Mouse (Mus musculus): Measurements from ENCODE around the gene Urad. TPM values are rescaled to one million over a fixed set of nuclear protein-coding genes. Genes with fewer than 3 reads are reported as not detected.

Gene Urad
- polyA plus RNA-seq, 1 experiment from 2014 or later = 0.53 TPM

- Histone ChIP-seq H3K9ac (ENCODE audit: low read depth, low read length) (no peak overlapping the region), H3K4me2 (no peak overlapping the region), H3K9me3 (ENCODE audit: control insufficient read depth, low read length) (no peaks in the 10 kb centered on the region), H3K4me1 (replicated peaks; ENCODE audit: control insufficient read depth, insufficient read depth, low read length) (no peaks in the 10 kb centered on the region), H3K4me3 (ENCODE audit: low read depth, low read length) (no peak overlapping the region), H3K36me3 (ENCODE audit: control insufficient read depth, insufficient read depth, low read length) (no peaks in the 10 kb centered on the region), H3K27me3 (replicated peaks; ENCODE audit: control insufficient read depth, insufficient read depth, low read length) (peaks cover 88% of the 10 kb centered on the region), H3K27ac (ENCODE audit: low read depth, low read length) (no peak overlapping the region)
- ATAC-seq (replicated peaks; ENCODE audit: low FRiP score) = no peak
- 7% methylated on average over 18 of the region's 18 CpGs for WGBS
- no peak for DNase-seq (ENCODE audit: low spot score)
Measured at GRCm38 (mm10) chr5:147276701-147277546, 45.3 kb downstream of the Urad start.

- WGBS = 14% methylated on average over 3 of the region's 3 CpGs
- ATAC-seq (replicated peaks; ENCODE audit: low FRiP score) = no peak
- H3K4me3 ChIP-seq (ENCODE audit: low read depth, low read length) = no peak overlapping the region
Measured at GRCm38 (mm10) chr5:147275761-147276160, 46.5 kb downstream of the Urad start.

GRCm38 (mm10) chr5:147274174-147275141, 47.8 kb downstream of the Urad start:
- peaks cover 98% of the 10 kb centered on the region for H3K27me3 ChIP-seq (replicated peaks; ENCODE audit: control insufficient read depth, insufficient read depth, low read length)
- H3K27ac ChIP-seq (ENCODE audit: low read depth, low read length) = no peak overlapping the region
- WGBS = 2% methylated on average over 48 of the region's 48 CpGs
- H3K36me3 ChIP-seq (ENCODE audit: control insufficient read depth, insufficient read depth, low read length) = no peaks in the 10 kb centered on the region
- no peaks in the 10 kb centered on the region for H3K9me3 ChIP-seq (ENCODE audit: control insufficient read depth, low read length)
- DNase-seq (ENCODE audit: low spot score) (peak; percentile 46), ATAC-seq (replicated peaks; ENCODE audit: low FRiP score) (no peak)
- H3K4me1 ChIP-seq (replicated peaks; ENCODE audit: control insufficient read depth, insufficient read depth, low read length) = no peaks in the 10 kb centered on the region
- no peak overlapping the region for H3K4me3 ChIP-seq (ENCODE audit: low read depth, low read length)
- H3K4me2 ChIP-seq = no peak overlapping the region
- H3K9ac ChIP-seq (ENCODE audit: low read depth, low read length) = no peak overlapping the region

More at GRCm38 (mm10) chr5:147275761-147276160, 46.5 kb downstream of the Urad start:
- H3K4me1 ChIP-seq (replicated peaks; ENCODE audit: control insufficient read depth, insufficient read depth, low read length) = no peaks in the 10 kb centered on the region
- H3K27ac ChIP-seq (ENCODE audit: low read depth, low read length) = no peak overlapping the region
- DNase-seq (ENCODE audit: low spot score) = no peak
- peaks cover 94% of the 10 kb centered on the region for H3K27me3 ChIP-seq (replicated peaks; ENCODE audit: control insufficient read depth, insufficient read depth, low read length)
- H3K9me3 ChIP-seq (ENCODE audit: control insufficient read depth, low read length) = no peaks in the 10 kb centered on the region
- H3K36me3 ChIP-seq (ENCODE audit: control insufficient read depth, insufficient read depth, low read length) = no peaks in the 10 kb centered on the region
- H3K9ac ChIP-seq (ENCODE audit: low read depth, low read length) = no peak overlapping the region
- H3K4me2 ChIP-seq = no peak overlapping the region

- no peak for ATAC-seq (replicated peaks; ENCODE audit: low FRiP score)
- Histone ChIP-seq H3K4me3 (ENCODE audit: low read depth, low read length) (no peak overlapping the region), H3K27me3 (replicated peaks; ENCODE audit: control insufficient read depth, insufficient read depth, low read length) (peaks cover 98% of the 10 kb centered on the region), H3K27ac (ENCODE audit: low read depth, low read length) (no peak overlapping the region), H3K4me2 (no peak overlapping the region), H3K36me3 (ENCODE audit: control insufficient read depth, insufficient read depth, low read length) (no peaks in the 10 kb centered on the region), H3K9ac (ENCODE audit: low read depth, low read length) (no peak overlapping the region), H3K9me3 (ENCODE audit: control insufficient read depth, low read length) (no peaks in the 10 kb centered on the region), H3K4me1 (replicated peaks; ENCODE audit: control insufficient read depth, insufficient read depth, low read length) (no peaks in the 10 kb centered on the region)
- WGBS = 4% methylated on average over 10 of the region's 10 CpGs
- peak; percentile 39 for DNase-seq (ENCODE audit: low spot score)
Measured at GRCm38 (mm10) chr5:147272808-147273345, 49.4 kb downstream of the Urad start.

GRCm38 (mm10) chr5:147272046-147272807, 50.0 kb downstream of the Urad start:
- Histone ChIP-seq H3K36me3 (ENCODE audit: control insufficient read depth, insufficient read depth, low read length) (no peaks in the 10 kb centered on the region), H3K4me2 (no peak overlapping the region), H3K4me1 (replicated peaks; ENCODE audit: control insufficient read depth, insufficient read depth, low read length) (no peaks in the 10 kb centered on the region), H3K4me3 (ENCODE audit: low read depth, low read length) (no peak overlapping the region), H3K27me3 (replicated peaks; ENCODE audit: control insufficient read depth, insufficient read depth, low read length) (peaks cover 98% of the 10 kb centered on the region), H3K27ac (ENCODE audit: low read depth, low read length) (no peak overlapping the region), H3K9me3 (ENCODE audit: control insufficient read depth, low read length) (no peaks in the 10 kb centered on the region), H3K9ac (ENCODE audit: low read depth, low read length) (no peak overlapping the region)
- DNase-seq (ENCODE audit: low spot score) (no peak), ATAC-seq (replicated peaks; ENCODE audit: low FRiP score) (no peak)
- 6% methylated on average over 12 of the region's 12 CpGs for WGBS

- Histone ChIP-seq H3K9me3 (ENCODE audit: control insufficient read depth, low read length) (no peaks in the 10 kb centered on the region), H3K27me3 (replicated peaks; ENCODE audit: control insufficient read depth, insufficient read depth, low read length) (peaks cover 97% of the 10 kb centered on the region), H3K4me2 (no peak overlapping the region), H3K9ac (ENCODE audit: low read depth, low read length) (no peak overlapping the region), H3K27ac (ENCODE audit: low read depth, low read length) (no peak overlapping the region), H3K36me3 (ENCODE audit: control insufficient read depth, insufficient read depth, low read length) (no peaks in the 10 kb centered on the region), H3K4me1 (replicated peaks; ENCODE audit: control insufficient read depth, insufficient read depth, low read length) (no peaks in the 10 kb centered on the region), H3K4me3 (ENCODE audit: low read depth, low read length) (no peak overlapping the region; the same call in 1 of the 2 replicates)
- DNase-seq (ENCODE audit: low spot score) (peak; percentile 36), ATAC-seq (replicated peaks; ENCODE audit: low FRiP score) (no peak)
- 3% methylated on average over 29 of the region's 29 CpGs for WGBS
Measured at GRCm38 (mm10) chr5:147270673-147271655, 51.3 kb downstream of the Urad start.

GRCm38 (mm10) chr5:147269926-147270672, 52.1 kb downstream of the Urad start, which contains the start of gene Pdx1:
Gene Pdx1, plus strand, starts transcription at chr5:147269959.
- DNase-seq (ENCODE audit: low spot score) (peak; percentile 45), ATAC-seq (replicated peaks; ENCODE audit: low FRiP score) (0 out of 2 replicates have a peak, but pooled peaks have one; percentile 15)
- H3K27ac ChIP-seq (ENCODE audit: low read depth, low read length) = no peak within 1 kb of the TSS
- H3K4me3 ChIP-seq (ENCODE audit: low read depth, low read length) = peak within 1 kb of the TSS; percentile 11; the same call in 1 of the 2 replicates
- H3K9me3 ChIP-seq (ENCODE audit: control insufficient read depth, low read length) = no peaks in the 10 kb centered on the region
- peaks cover 94% of the 10 kb centered on the region for H3K27me3 ChIP-seq (replicated peaks; ENCODE audit: control insufficient read depth, insufficient read depth, low read length)
- 2% methylated on average over 44 of the region's 44 CpGs for WGBS
- H3K4me2 ChIP-seq = peak within 1 kb of the TSS; percentile 12
- no peak within 1 kb of the TSS for H3K9ac ChIP-seq (ENCODE audit: low read depth, low read length)
- H3K36me3 ChIP-seq (ENCODE audit: control insufficient read depth, insufficient read depth, low read length) = no peaks in the 10 kb centered on the region
- no peaks in the 10 kb centered on the region for H3K4me1 ChIP-seq (replicated peaks; ENCODE audit: control insufficient read depth, insufficient read depth, low read length)

Data from liver, embryonic 11.5 days (tissue).